Mouse (Mus musculus) forebrain, embryonic 11.5 days (tissue): ENCODE measurements around the gene Myh9. TPM values are rescaled to one million over a fixed set of nuclear protein-coding genes. Genes with fewer than 3 reads are reported as not detected.
"Not testable (repeated sequence)": the region's sequence is repeated elsewhere in the genome, so short reads cannot be mapped to it uniquely, and the experiment has no call there.

Source experiments
- ATAC-seq: fragments of 200-750 bp; cut with Nextera tagmentation; replicated peaks from 2 replicates; pipeline ENCODE4 v1.8.0; 2017; ENCODE audit warnings: moderate TSS enrichment; ENCODE audit not compliant: low FRiP score
- DNase-seq: peaks from one replicate; pipeline ENCODE4 v3.0.0-alpha.2; 2017; ENCODE audit warnings: low spot score
- H3K27ac ChIP-seq: fragments of 300-500 bp; sonication (generic); 2 replicates; pipeline ENCODE4 v1.5.1; 2014; ENCODE audit warnings: low read depth, low read length
- H3K27me3 ChIP-seq: fragments of 300-500 bp; sonication (generic); 2 replicates; pipeline ENCODE4 v1.6.1; 2014; ENCODE audit warnings: mild to moderate bottlenecking, low read length, mixed read lengths; ENCODE audit not compliant: control insufficient read depth, insufficient read depth
- H3K36me3 ChIP-seq: fragments of 300-500 bp; sonication (generic); 2 replicates; pipeline ENCODE4 v1.6.1; 2014; ENCODE audit warnings: mild to moderate bottlenecking, low read length, moderate library complexity, mixed read lengths; ENCODE audit not compliant: control insufficient read depth, insufficient read depth
- H3K4me1 ChIP-seq: fragments of 300-500 bp; sonication (generic); replicated peaks from 2 replicates; pipeline ENCODE4 v1.6.1; 2014; ENCODE audit warnings: low read length, mixed read lengths; ENCODE audit not compliant: control insufficient read depth, insufficient read depth
- H3K4me2 ChIP-seq: fragments of 300-500 bp; sonication (generic); 2 replicates; pipeline ENCODE4 v1.6.1; 2014; ENCODE audit warnings: low read depth, mild to moderate bottlenecking, low read length, moderate library complexity, mixed read lengths; ENCODE audit not compliant: severe bottlenecking
- H3K4me3 ChIP-seq: fragments of 300-500 bp; sonication (generic); 2 replicates; pipeline ENCODE4 v1.5.1; 2014; ENCODE audit warnings: low read depth, low read length
- H3K9ac ChIP-seq: fragments of 300-500 bp; sonication (generic); 2 replicates; pipeline ENCODE4 v1.6.1; 2014; ENCODE audit warnings: low read length
- H3K9me3 ChIP-seq: fragments of 300-500 bp; sonication (generic); 2 replicates; pipeline ENCODE4 v1.6.1; 2016; ENCODE audit warnings: low read length, mixed read lengths; ENCODE audit not compliant: control insufficient read depth
- WGBS: fragments of 180-500 bp; shearing (Covaris S2); extraction: QIAGEN DNeasy Blood & Tissue Kit; methylation state at CpG from one replicate; pipeline ENCODE4 v1.1.7; 2014; 5-methylcytosine and 5-hydroxymethylcytosine counted together
- polyA plus RNA-seq: library from polyadenylated mRNA; unstranded; fragments of >200 nt; fragmentation: Nextera tagmentation; extraction: Ambion mirVana; gene quantifications from 2 replicates; pipeline ENCODE4 v1.2.1, GENCODE M21; 2014

Gene Myh9
- polyA plus RNA-seq, 1 experiment from 2014 or later: 37.4 TPM

GRCm38 (mm10) chr15:77740511-77741297, 101.3 kb downstream of the Myh9 start:
- DNase-seq: no peak

DNA sequence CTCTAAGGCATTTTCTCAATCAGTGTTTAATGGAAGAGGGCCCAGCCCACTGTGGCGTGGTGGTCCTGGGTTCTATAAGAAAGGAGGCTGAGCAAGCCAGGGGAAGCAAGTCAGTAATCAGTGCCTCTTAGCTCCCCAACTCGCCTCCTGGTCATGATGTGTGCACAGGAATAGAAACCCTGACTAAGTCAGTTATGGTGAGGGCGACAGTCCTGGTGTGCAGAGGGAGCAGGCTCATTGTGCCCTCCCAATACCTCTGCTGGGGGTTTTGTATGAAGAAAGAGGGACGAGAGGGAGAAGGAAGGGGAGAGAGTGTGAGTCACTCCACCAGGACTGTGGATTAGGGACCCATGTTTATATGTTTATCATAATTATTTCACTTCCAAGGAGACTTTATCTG, 108.1 kb downstream of the Myh9 start:
- 67% methylated on average over 4 of the region's 4 CpGs for WGBS

More at GRCm38 (mm10) chr15:77740511-77741297, 101.3 kb downstream of the Myh9 start:
- ATAC-seq: no peak
- Histone ChIP-seq H3K9me3 (no peaks in the 10 kb centered on the region), H3K4me2 (no peak overlapping the region), H3K27ac (no peak overlapping the region), H3K4me3 (no peak overlapping the region), H3K36me3 (no peaks in the 10 kb centered on the region), H3K9ac (no peak overlapping the region), H3K4me1 (no peaks in the 10 kb centered on the region), H3K27me3 (no peaks in the 10 kb centered on the region)
- 76% methylated on average over 9 of the region's 9 CpGs for WGBS

GRCm38 (mm10) chr15:77733380-77733779, 108.6 kb downstream of the Myh9 start:
- not testable (repeated sequence) for H3K27me3 ChIP-seq, H3K4me3 ChIP-seq, H3K9ac ChIP-seq, H3K36me3 ChIP-seq, H3K9me3 ChIP-seq, DNase-seq, H3K4me1 ChIP-seq, ATAC-seq, H3K4me2 ChIP-seq, H3K27ac ChIP-seq
- 91% methylated on average over 8 of the region's 8 CpGs for WGBS

More for the DNA sequence above, 108.1 kb downstream of the Myh9 start:
- not testable (repeated sequence) for H3K9ac ChIP-seq, H3K9me3 ChIP-seq, H3K27ac ChIP-seq, H3K4me2 ChIP-seq, DNase-seq, ATAC-seq, H3K4me3 ChIP-seq, H3K36me3 ChIP-seq, H3K4me1 ChIP-seq, H3K27me3 ChIP-seq

DNA sequence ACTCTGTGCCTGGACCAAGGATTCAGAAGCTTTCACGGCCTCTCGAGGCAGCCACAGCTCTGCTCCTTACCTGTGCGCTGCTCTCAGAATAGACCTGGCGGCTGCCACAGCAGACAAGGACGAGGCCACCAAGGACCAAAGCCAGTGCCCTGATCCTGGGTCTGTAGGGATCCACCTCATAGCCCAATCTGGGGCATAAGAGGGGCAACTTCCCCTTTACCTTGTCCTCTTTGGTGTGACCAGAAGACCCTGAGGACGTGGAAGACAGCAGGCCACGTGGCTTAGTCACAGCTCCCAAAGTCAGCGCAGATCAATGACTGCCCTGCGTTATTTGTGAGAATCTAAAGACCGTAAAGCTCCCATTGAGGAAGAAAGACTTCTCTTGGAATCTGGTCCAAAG, 109.1 kb downstream of the Myh9 start:
- not testable (repeated sequence) for DNase-seq, H3K9ac ChIP-seq, H3K4me1 ChIP-seq, H3K4me2 ChIP-seq, H3K9me3 ChIP-seq, H3K4me3 ChIP-seq, ATAC-seq, H3K27me3 ChIP-seq, H3K36me3 ChIP-seq, H3K27ac ChIP-seq
- WGBS: 75% methylated on average over 10 of the region's 10 CpGs

DNA sequence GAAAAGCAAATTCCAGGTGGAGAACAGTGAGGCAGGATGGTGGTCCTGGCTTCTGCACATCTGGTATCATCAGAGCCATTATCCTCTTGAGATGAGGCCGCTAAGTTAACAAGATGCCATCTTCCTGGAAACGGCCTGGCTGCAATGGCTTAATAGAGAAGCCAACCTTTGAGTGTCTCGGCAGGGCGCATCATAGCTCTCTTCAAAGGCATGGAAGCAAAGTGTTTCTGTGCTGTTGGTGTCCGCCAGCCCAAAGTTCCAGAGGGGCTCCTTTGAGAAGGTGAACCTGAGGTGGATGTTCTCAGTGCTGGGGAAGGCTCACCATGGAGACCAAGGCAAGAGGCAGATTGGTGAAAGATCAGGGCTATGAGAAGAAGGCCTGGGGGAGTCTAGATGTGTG, 110.4 kb downstream of the Myh9 start:
- Histone ChIP-seq H3K4me2 (no peak overlapping the region), H3K4me1 (no peaks in the 10 kb centered on the region), H3K9me3 (no peaks in the 10 kb centered on the region), H3K4me3 (no peak overlapping the region), H3K36me3 (no peaks in the 10 kb centered on the region), H3K27me3 (no peaks in the 10 kb centered on the region), H3K27ac (no peak overlapping the region), H3K9ac (no peak overlapping the region)
- no peak for ATAC-seq
- 87% methylated on average over 5 of the region's 5 CpGs for WGBS
- DNase-seq: no peak

DNA sequence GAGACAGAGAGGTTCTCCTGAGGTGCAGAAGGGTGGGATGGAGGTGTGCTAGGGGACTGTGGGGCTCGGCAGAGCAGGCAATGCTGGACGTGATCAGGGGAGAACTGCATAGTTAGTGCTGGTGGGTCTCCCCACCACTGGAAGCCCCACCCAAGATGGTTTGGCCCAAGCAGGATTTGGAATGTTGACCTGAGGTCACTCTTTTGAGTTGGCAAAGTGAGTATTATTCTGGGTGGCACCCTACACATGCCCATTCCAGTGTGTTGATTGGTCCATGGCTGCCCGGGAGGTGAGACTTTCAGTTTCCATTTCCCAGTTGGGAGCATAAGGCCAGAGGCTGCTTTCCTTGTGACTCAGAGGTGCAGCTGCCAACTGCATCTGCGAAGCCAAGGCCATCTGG, 113.2 kb downstream of the Myh9 start, which contains the start of gene Apol9b:
Apol9b (plus strand) TSS at position 301 of the 400 bp plus-strand sequence.
- not testable (repeated sequence) for ATAC-seq, H3K4me3 ChIP-seq, H3K4me1 ChIP-seq, H3K9ac ChIP-seq, DNase-seq, H3K4me2 ChIP-seq, H3K9me3 ChIP-seq, H3K27ac ChIP-seq, H3K36me3 ChIP-seq, H3K27me3 ChIP-seq
- WGBS: 89% methylated on average over 1 of the region's 4 CpGs

DNA sequence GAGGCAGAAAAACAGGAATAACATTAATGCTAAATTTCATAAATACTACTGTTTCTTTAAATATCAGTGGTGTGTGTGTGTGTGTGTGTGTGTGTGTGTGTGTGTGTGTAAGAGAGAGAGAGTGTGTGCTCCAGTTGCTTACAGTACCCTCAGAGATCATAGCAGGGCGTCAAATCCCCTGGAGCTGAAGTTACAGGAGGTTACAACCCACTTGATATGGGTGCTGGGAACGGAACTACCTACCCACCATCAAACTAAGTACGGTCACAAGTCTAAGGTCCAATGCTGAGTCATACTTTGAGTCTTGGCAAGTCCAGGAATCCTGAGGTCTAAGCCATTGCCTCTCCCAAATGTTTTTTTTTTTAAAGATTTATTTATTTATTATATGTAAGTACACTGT, 114.2 kb downstream of the Myh9 start:
- not testable (repeated sequence) for DNase-seq, H3K27ac ChIP-seq, ATAC-seq, H3K27me3 ChIP-seq, H3K36me3 ChIP-seq, H3K9me3 ChIP-seq, H3K4me2 ChIP-seq, H3K9ac ChIP-seq, H3K4me3 ChIP-seq, H3K4me1 ChIP-seq
- 87% methylated on average over 3 of the region's 3 CpGs for WGBS

DNA sequence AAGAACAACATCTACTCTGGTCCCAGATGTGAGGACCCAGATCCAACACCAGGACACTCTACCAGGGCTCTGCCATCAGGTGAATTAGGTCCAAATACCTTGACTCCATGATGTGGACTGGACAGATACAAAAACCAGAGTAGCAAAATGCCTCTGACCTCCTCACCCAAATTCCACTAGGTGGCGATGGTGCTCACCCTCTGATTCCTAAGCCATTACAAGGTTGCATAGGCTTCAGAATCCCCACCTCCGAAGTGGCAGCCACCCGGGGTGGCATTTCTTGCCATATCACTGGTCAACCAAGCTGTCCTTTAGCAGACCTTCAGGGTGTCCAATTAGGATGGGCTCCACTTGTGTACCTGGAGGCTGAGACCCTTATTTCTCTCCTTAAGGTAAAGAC, 114.8 kb downstream of the Myh9 start:
- not testable (repeated sequence) for H3K4me3 ChIP-seq, H3K27me3 ChIP-seq, H3K4me1 ChIP-seq, H3K36me3 ChIP-seq, H3K9ac ChIP-seq, ATAC-seq, H3K4me2 ChIP-seq, H3K27ac ChIP-seq, DNase-seq, H3K9me3 ChIP-seq
- WGBS: 13% methylated on average over 3 of the region's 3 CpGs
